Mouse (Mus musculus) Muller cell, postnatal 12 days (primary cell): ENCODE data around the gene Rpl36a-ps1.

Source experiments
- DNase-seq: peaks from one replicate; pipeline ENCODE4 v3.0.0-alpha.2; 2015; ENCODE audit errors: inconsistent ontology term

Gene Rpl36a-ps1

GRCm38 (mm10) chr14:98951626-98952290, 42.4 kb downstream of the Rpl36a-ps1 start:
- peak; percentile 20 for DNase-seq
